Mouse (Mus musculus) gastrocnemius, adult 2 months (tissue): ENCODE data around the gene Gm10972. TPM values are rescaled to one million over a fixed set of nuclear protein-coding genes. Genes with fewer than 3 reads are reported as not detected.
"Not testable (repeated sequence)": the region's sequence is repeated elsewhere in the genome, so short reads cannot be mapped to it uniquely, and the experiment has no call there.

Source experiments
- DNase-seq: peaks from one replicate; pipeline ENCODE4 v3.0.0; 2022
- H3K27ac ChIP-seq: fragments of 200-600 bp; 2 replicates; pipeline ENCODE4 v1.8.1; 2022; ENCODE audit warnings: mild to moderate bottlenecking
- H3K4me3 ChIP-seq: fragments of 200-600 bp; 2 replicates; pipeline ENCODE4 v1.8.1; 2022; ENCODE audit warnings: mild to moderate bottlenecking, moderate library complexity
- CTCF ChIP-seq: fragments of 200-600 bp; IDR thresholded peaks from 2 replicates; pipeline ENCODE4 v1.8.1; 2022; ENCODE audit warnings: antibody characterized with exemption, mild to moderate bottlenecking, moderate library complexity
- intact Hi-C: fragments of 180-260 bp; cut with DNase I; formaldehyde crosslinking; loops from one replicate; pipeline ENCODE4 v1.15.1; 2025
- total RNA-seq, 2 experiments: library from RNA; stranded (reverse); gene quantifications; 2 replicates each; pipeline ENCODE4 v1.2.3; 2021

Gm10972 gene
- total RNA-seq, 2 experiments from 2014 or later, result not detected

DNA sequence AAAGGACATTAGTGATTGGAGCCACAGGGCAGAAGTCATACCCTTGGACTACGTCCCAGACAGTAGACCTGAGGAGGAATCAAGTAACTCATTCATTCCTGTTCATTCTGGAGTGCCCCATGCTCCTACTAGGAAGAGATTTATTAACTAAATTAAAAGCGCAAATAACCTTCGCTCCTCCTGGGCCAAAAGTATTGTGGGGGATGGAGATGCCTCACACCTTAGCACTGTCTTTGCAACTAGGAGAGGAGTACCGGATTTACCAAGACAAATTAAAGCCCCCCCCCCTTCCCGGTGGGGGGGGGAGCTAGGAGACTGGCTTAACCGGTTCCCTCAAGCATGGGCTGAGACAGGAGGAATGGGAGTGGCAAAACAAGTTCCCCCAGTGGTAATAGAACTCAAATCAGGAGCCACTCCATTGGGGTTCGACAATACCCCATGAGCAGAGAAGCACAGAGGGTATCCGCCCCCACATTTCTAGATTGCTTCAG lies 36.5 kb downstream of the Gm10972 start:
- no peak for TF ChIP-seq CTCF
- no peak for DNase-seq
- intact Hi-C loops, result no loop called here
- Histone ChIP-seq H3K27ac (no peak overlapping the region), H3K4me3 (no peak overlapping the region)

DNA sequence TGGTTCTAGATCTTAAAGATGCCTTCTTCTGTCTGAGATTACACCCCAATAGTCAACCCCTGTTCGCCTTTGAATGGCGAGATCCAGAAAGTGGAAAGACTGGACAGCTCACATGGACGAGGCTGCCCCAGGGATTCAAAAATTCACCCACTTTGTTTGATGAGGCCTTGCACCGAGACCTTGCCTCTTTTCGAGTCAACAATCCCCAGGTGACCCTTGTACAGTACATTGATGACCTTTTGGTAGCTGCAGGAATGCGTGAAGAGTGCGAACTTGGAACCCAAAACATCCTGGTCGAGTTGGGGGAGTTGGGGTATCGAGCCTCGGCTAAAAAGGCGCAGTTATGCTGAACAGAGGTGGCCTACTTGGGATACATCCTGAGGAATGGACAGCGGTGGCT lies 37.1 kb downstream of the Gm10972 start:
- intact Hi-C loops, H3K27ac ChIP-seq, H3K4me3 ChIP-seq, DNase-seq: not testable (repeated sequence)

GRCm38 (mm10) chr3:94680783-94681182 lies 37.9 kb downstream of the Gm10972 start:
- no peak overlapping the region for H3K27ac ChIP-seq
- DNase-seq, result no peak
- no peak for TF ChIP-seq CTCF
- intact Hi-C loops, result no loop called here
- H3K4me3 ChIP-seq, result no peak overlapping the region

GRCm38 (mm10) chr3:94683646-94684045 lies 40.7 kb downstream of the Gm10972 start:
- intact Hi-C loops, result no loop called here
- no peak for DNase-seq
- Histone ChIP-seq H3K4me3 (no peak overlapping the region), H3K27ac (no peak overlapping the region)
- TF ChIP-seq CTCF, result no peak

DNA sequence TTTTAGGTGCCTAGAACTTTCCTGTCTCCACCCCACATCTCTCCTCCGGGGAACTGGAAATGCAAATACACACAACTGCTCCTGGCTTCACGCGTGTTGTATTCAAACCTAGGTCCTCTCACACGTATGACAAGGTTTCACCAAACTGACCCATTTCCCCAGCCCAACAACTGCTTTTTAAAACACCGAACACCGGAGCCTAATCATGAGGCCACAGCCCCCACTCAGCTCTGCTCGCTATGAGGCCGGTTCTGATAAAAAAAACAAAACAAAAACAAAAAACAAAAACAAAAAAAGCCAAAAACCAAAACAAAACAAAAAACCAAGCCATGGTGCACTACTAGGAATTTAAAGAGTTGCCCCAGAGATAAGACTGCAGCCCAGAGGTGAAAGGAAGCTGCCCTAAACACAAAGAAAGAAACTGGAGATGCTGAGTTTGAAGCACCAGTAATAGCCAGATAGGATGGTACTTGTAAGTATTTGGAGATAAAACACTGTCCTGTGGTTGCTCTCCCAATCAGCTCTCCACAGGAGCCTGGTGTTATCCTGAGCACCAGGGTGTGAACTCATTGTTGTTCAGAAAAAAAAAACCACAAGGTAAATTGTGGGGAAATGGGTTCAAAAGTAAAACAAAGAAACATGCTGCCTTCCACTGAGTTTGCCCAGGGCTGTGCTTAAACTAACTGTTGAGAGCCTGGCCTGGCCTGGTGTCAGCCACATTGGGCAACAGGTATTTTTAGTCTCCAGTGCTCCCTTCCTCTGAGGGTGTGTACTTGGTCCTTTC lies 43.3 kb downstream of the Gm10972 start:
- intact Hi-C loops, H3K27ac ChIP-seq, DNase-seq, H3K4me3 ChIP-seq: not testable (repeated sequence)

DNA sequence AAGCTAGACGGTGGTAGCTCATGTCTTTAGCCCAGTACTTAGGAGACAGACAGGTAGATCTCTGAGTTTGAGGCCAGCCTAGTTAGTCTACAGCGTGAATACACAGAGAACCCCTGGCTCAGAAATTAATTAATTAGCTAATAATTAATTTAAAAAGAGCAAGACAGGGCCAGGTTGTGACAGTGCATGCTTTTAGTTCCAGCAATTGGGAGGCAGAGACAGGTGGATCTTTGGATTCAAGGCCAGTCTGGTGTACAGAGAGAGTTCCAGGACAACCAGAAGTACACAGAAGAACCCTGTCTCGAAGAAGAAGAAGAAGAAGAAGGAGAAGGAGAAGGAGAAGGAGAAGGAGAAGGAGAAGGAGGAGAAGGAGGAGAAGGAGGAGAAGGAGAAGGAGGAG lies 45.8 kb downstream of the Gm10972 start:
- H3K4me3 ChIP-seq, intact Hi-C loops, DNase-seq, H3K27ac ChIP-seq: not testable (repeated sequence)

DNA sequence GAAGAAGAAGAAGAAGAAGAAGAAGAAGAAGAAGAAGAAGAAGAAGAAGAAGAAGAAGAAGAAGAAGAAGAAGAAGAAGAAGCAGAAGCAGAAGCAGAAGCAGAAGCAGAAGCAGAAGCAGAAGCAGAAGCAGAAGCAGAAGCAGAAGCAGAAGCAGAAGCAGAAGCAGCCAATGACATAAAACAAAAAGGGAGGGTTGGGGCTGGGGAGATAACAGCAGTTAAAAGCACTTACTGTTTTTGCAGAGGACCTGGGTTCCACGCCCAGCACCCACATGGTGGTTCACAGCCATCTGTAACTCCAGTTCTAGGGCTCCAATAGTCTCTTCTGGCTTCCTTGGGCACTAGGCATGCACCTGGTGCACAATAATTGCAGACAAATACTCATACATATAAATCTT lies 46.3 kb downstream of the Gm10972 start:
- DNase-seq, H3K27ac ChIP-seq, intact Hi-C loops, H3K4me3 ChIP-seq: not testable (repeated sequence)

GRCm38 (mm10) chr3:94690162-94690561 lies 47.2 kb downstream of the Gm10972 start:
- H3K27ac ChIP-seq, intact Hi-C loops, DNase-seq, H3K4me3 ChIP-seq: not testable (repeated sequence)

GRCm38 (mm10) chr3:94690616-94691247 lies 47.8 kb downstream of the Gm10972 start:
- no peak overlapping the region for H3K27ac ChIP-seq
- no peak overlapping the region for H3K4me3 ChIP-seq
- intact Hi-C loops, result no loop called here
- no peak for TF ChIP-seq CTCF
- no peak for DNase-seq

DNA sequence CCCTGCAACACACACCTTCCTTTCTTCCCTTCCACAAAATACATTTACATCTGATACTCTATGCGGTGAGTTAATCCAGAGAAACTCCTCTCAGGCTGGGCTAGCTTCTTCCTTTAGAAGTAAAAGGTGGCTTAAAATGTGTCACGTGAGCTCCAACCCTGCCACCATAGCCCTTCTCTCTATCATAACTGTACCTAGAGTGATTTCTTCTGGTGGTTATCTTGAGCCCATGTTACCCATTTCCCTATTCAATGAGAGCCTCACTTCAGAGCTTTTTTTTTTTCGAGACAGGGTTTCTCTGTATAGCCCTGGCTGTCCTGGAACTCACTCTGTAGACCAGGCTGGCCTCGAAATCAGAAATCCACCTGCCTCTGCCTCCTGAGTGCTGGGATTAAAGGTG lies 48.8 kb downstream of the Gm10972 start:
- H3K27ac ChIP-seq, intact Hi-C loops: not testable (repeated sequence)

More for the DNA sequence above, 48.8 kb downstream of the Gm10972 start:
- H3K4me3 ChIP-seq, DNase-seq: not testable (repeated sequence)

Other genes starting within 250 kb of the Gm10972 start
- gene Lingo4, start 244.6 kb upstream of the Gm10972 start, total RNA-seq, result under 1 TPM; 0.31 to 0.39 TPM
- gene Tdrkh, start 229.8 kb upstream of the Gm10972 start, total RNA-seq, result 1 to 10 TPM; 2.8 to 2.9 TPM
- gene Mrpl9, start 199.8 kb upstream of the Gm10972 start, total RNA-seq, result 10 to 100 TPM; 29.5 to 37.2 TPM
- gene Oaz3, start 199.2 kb upstream of the Gm10972 start, total RNA-seq, result not detected
- not detected for gene Celf3, start 164.8 kb upstream of the Gm10972 start, total RNA-seq
- 10 to 100 TPM; 11.2 to 11.4 TPM for gene Riiad1, start 162.8 kb upstream of the Gm10972 start, total RNA-seq
- gene Snx27, start 60.4 kb upstream of the Gm10972 start, total RNA-seq, result 10 to 100 TPM; 35.7 to 37.1 TPM
- 1 to 10 TPM in 1 of 2 experiments, under 1 TPM in 1; 0.92 to 2.2 TPM for gene Tuft1, start 15.8 kb downstream of the Gm10972 start, total RNA-seq
- gene Selenbp2, start 50.4 kb downstream of the Gm10972 start, total RNA-seq, result 1 to 10 TPM in 1 of 2 experiments, under 1 TPM in 1; 0.89 to 3.0 TPM
- under 1 TPM in 1 of 2 experiments, not detected in 1; 0.08 TPM for gene Cgn, start 143.4 kb downstream of the Gm10972 start, total RNA-seq
- gene Pogz, start 194.5 kb downstream of the Gm10972 start, total RNA-seq, result 10 to 100 TPM; 14.9 to 18.4 TPM
- gene Psmb4, start 243.8 kb downstream of the Gm10972 start, total RNA-seq, result 100 to 1,000 TPM; 176 to 198 TPM